Mouse (Mus musculus) midbrain, postnatal 0 days (tissue): ENCODE data around the gene Actn4. TPM values are rescaled to one million over a fixed set of nuclear protein-coding genes. Genes with fewer than 3 reads are reported as not detected.
A peak's percentile ranks its signal among the peaks of the same experiment; 100 is the strongest.
"Not testable (repeated sequence)": the region's sequence is repeated elsewhere in the genome, so short reads cannot be mapped to it uniquely, and the experiment has no call there.

ENCODE experiments used
- ATAC-seq: fragments of 200-750 bp; cut with Nextera tagmentation; 2 replicates; pipeline ENCODE4 v1.8.0; 2017; ENCODE audit warnings: moderate number of reproducible peaks, mild to moderate bottlenecking, moderate TSS enrichment, moderate library complexity; ENCODE audit not compliant: low FRiP score
- DNase-seq: peaks from one replicate; pipeline ENCODE4 v3.0.0-alpha.2; 2015; ENCODE audit warnings: low spot score
- H3K27ac ChIP-seq: fragments of 300-500 bp; sonication (generic); 2 replicates; pipeline ENCODE4 v1.5.1; 2014; ENCODE audit warnings: low read depth, mild to moderate bottlenecking, low read length, mixed read lengths
- H3K27me3 ChIP-seq: fragments of 300-500 bp; sonication (generic); 2 replicates; pipeline ENCODE4 v1.6.1; 2014; ENCODE audit warnings: low read length, control low read depth, mixed read lengths; ENCODE audit not compliant: insufficient read depth
- H3K36me3 ChIP-seq: fragments of 300-500 bp; sonication (generic); 2 replicates; pipeline ENCODE4 v1.6.1; 2014; ENCODE audit warnings: low read length, control low read depth, mixed read lengths; ENCODE audit not compliant: insufficient read depth
- H3K4me1 ChIP-seq: fragments of 300-500 bp; sonication (generic); 2 replicates; pipeline ENCODE4 v1.6.1; 2014; ENCODE audit warnings: mild to moderate bottlenecking, control low read depth, antibody characterized with exemption, low read length, mixed read lengths; ENCODE audit not compliant: insufficient read depth
- H3K4me2 ChIP-seq: fragments of 300-500 bp; sonication (generic); 2 replicates; pipeline ENCODE4 v1.6.1; 2014; ENCODE audit warnings: low read depth, mild to moderate bottlenecking, low read length, mixed read lengths; ENCODE audit not compliant: poor library complexity, severe bottlenecking
- H3K4me3 ChIP-seq: fragments of 300-500 bp; sonication (generic); 2 replicates; pipeline ENCODE4 v1.5.1; 2014; ENCODE audit warnings: low read depth, mild to moderate bottlenecking, low read length, moderate library complexity
- H3K9ac ChIP-seq: fragments of 300-500 bp; sonication (generic); replicated peaks from 2 replicates; pipeline ENCODE4 v1.6.1; 2014; ENCODE audit warnings: mild to moderate bottlenecking, low read length, moderate library complexity, mixed read lengths; ENCODE audit not compliant: poor library complexity, severe bottlenecking
- H3K9me3 ChIP-seq: fragments of 300-500 bp; sonication (generic); 2 replicates; pipeline ENCODE4 v1.6.1; 2016; ENCODE audit warnings: low read length, control low read depth
- CTCF ChIP-seq: IDR thresholded peaks from 2 replicates; pipeline ENCODE4 v1.5.1; 2016; ENCODE audit warnings: antibody characterized with exemption, mild to moderate bottlenecking
- WGBS: fragments of 180-500 bp; shearing (Covaris S2); extraction: QIAGEN DNeasy Blood & Tissue Kit; methylation state at CpG from one replicate; pipeline ENCODE4 v1.1.7; 2014; 5-methylcytosine and 5-hydroxymethylcytosine counted together
- polyA plus RNA-seq: library from polyadenylated mRNA; unstranded; fragments of >200 nt; fragmentation: Nextera tagmentation; extraction: Ambion mirVana; gene quantifications from 2 replicates; pipeline ENCODE4 v1.2.1, GENCODE M21; 2015
- total RNA-seq: library from RNA; depleted of rRNA; stranded (reverse); fragments of >200 nt; gene quantifications from 2 replicates; pipeline ENCODE4 v1.2.3, GENCODE M21; 2014

The Actn4 gene
- total and polyA plus RNA-seq, 2 experiments from 2014 or later, result 74.7 to 101 TPM

DNA sequence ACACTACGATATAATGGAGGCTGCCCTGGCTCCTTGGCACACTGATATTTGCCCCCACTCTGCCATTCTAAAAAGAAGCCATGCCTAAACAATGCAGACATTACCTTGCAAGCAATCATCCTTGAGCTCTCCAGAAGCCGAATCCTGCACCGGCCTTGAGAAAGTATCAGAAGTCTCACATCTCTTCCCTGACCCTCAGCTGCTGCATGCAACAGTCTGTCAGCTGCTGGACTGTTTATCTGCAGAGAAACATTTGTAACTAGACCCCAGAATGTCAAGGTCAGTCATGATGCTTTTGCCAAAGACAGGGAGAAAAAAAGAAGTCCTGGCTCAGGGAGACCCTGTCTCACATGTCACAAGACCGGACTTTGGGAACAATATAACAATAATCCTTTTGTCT, 86.0 kb downstream of the Actn4 start:
- 77% methylated on average over 4 of the region's 4 CpGs for WGBS
- H3K27ac ChIP-seq, result no peak overlapping the region
- H3K4me1 ChIP-seq, result no peaks in the 10 kb centered on the region
- H3K36me3 ChIP-seq, result no peaks in the 10 kb centered on the region
- H3K4me3 ChIP-seq, result no peak overlapping the region
- no peak for TF ChIP-seq CTCF
- ATAC-seq (no peak), DNase-seq (no peak)
- no peak overlapping the region for H3K9ac ChIP-seq
- H3K9me3 ChIP-seq, result no peaks in the 10 kb centered on the region
- H3K27me3 ChIP-seq, result no peaks in the 10 kb centered on the region
- no peak overlapping the region for H3K4me2 ChIP-seq

DNA sequence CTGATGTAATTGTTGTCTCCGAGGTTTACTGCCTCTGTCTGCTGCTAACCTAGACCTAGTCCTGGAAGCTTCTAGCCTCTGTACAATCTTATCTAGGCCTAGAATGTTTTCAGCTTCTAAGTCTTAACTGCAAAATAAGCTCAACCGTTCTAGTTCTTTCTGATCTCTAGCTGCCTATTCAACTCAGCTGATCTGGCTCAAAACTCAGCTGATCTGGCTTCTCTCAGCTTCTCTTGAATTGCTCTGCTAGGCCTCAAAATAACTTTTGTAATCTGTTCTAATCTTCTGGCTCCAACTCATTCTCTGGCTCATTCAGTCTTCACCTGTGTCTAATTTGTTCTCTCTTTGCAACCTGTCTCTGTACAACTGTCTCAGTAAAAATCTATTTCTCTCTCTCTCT, 87.6 kb downstream of the Actn4 start:
- Histone ChIP-seq H3K36me3 (no peaks in the 10 kb centered on the region), H3K4me2 (no peak overlapping the region), H3K27ac (no peak overlapping the region), H3K9ac (no peak overlapping the region), H3K4me3 (no peak overlapping the region), H3K4me1 (no peaks in the 10 kb centered on the region), H3K9me3 (no peaks in the 10 kb centered on the region), H3K27me3 (no peaks in the 10 kb centered on the region)
- DNase-seq, result no peak
- no peak for TF ChIP-seq CTCF
- no peak for ATAC-seq
- 57% methylated on average over 2 of the region's 2 CpGs for WGBS

- Histone ChIP-seq H3K36me3 (no peaks in the 10 kb centered on the region), H3K27ac (no peak overlapping the region), H3K4me3 (no peak overlapping the region), H3K27me3 (no peaks in the 10 kb centered on the region), H3K9me3 (no peaks in the 10 kb centered on the region), H3K4me2 (no peak overlapping the region), H3K4me1 (no peaks in the 10 kb centered on the region), H3K9ac (no peak overlapping the region)
- DNase-seq (no peak), ATAC-seq (no peak)
- 92% methylated on average over 23 of the region's 24 CpGs for WGBS
- no peak for TF ChIP-seq CTCF
Observed at GRCm38 (mm10) chr7:28870901-28871664, 91.1 kb downstream of the Actn4 start.

DNA sequence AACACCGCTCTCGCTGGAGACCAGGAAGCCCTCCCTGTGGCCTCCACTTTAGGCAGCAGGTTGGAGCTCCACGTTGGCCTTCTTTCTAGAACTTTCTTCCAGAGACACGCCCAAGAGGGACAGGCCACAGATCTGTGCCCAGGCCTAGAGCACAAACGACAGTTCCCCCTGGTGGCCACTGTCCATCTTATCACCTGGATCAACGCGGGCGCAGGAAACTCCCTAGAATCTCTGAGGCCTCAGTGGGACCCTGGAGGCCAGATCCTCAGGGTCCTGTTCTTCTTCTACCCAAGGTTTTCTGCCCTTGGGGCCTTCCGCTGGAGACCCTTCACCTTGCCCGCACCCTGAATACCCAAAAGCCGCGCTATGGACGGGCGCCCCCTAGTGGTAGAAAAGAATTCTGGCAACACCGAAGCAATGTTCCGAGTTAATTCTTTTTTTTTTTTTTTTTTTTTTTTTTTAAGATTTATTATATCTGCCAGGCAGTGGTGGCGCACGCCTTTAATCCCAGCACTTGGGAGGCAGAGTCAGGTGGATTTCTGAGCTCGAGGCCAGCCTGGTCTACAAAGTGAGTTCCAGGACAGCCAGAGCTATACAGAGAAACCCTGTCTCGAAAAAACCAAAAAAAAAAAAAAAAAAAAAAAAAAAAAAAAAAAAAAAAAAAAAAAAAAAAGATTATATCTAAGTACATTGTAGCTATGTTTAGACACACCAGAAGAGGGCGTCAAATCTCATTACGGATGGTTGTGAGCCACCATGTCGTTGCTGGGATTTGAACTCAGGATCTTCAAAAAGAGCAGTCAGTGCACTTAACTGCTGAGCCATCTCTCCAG, 94.4 kb downstream of the Actn4 start:
- not testable (repeated sequence) for H3K4me1 ChIP-seq, H3K9me3 ChIP-seq, H3K9ac ChIP-seq, H3K36me3 ChIP-seq, H3K27ac ChIP-seq, H3K27me3 ChIP-seq, H3K4me3 ChIP-seq, ATAC-seq, H3K4me2 ChIP-seq
- WGBS, result 27% methylated on average over 23 of the region's 23 CpGs
- TF ChIP-seq CTCF, result peak; percentile 66
- DNase-seq, result peak; percentile 36

- H3K27me3 ChIP-seq, result no peaks in the 10 kb centered on the region
- no peak for ATAC-seq
- H3K27ac ChIP-seq, result no peak overlapping the region
- H3K4me2 ChIP-seq, result no peak overlapping the region
- H3K9ac ChIP-seq, result no peak overlapping the region
- no peak for DNase-seq
- no peaks in the 10 kb centered on the region for H3K9me3 ChIP-seq
- no peaks in the 10 kb centered on the region for H3K4me1 ChIP-seq
- no peak for TF ChIP-seq CTCF
- no peaks in the 10 kb centered on the region for H3K36me3 ChIP-seq
- 94% methylated on average over 28 of the region's 28 CpGs for WGBS
- no peak overlapping the region for H3K4me3 ChIP-seq
Observed at GRCm38 (mm10) chr7:28866769-28867507, 95.2 kb downstream of the Actn4 start.
